Mouse (Mus musculus): Measurements from ENCODE around the gene Baz2b.

Gene Baz2b

GRCm38 (mm10) chr2:59993190-59993535, 216.5 kb downstream of the Baz2b start:
- DNase-seq: no peak

- peak; percentile 16 to 38 for DNase-seq
These were observed 217.0 kb downstream of the Baz2b start for GRCm38 (mm10) chr2:59992488-59993189.

GRCm38 (mm10) chr2:59991775-59992174, 217.9 kb downstream of the Baz2b start:
- no peak for DNase-seq

- DNase-seq: no peak
These were observed 222.1 kb downstream of the Baz2b start for GRCm38 (mm10) chr2:59987521-59987920.

- no peak for DNase-seq
These were observed 230.0 kb downstream of the Baz2b start for GRCm38 (mm10) chr2:59979488-59980220.

- no peak for DNase-seq
These were observed 233.0 kb downstream of the Baz2b start for GRCm38 (mm10) chr2:59976680-59977079.

GRCm38 (mm10) chr2:59975772-59976171, 233.9 kb downstream of the Baz2b start:
- no peak for DNase-seq

GRCm38 (mm10) chr2:59973962-59974361, 235.7 kb downstream of the Baz2b start:
- DNase-seq: no peak

GRCm38 (mm10) chr2:59973104-59973641, 236.5 kb downstream of the Baz2b start:
- DNase-seq: no peak

GRCm38 (mm10) chr2:59970511-59970910, 239.1 kb downstream of the Baz2b start:
- DNase-seq: no peak

- DNase-seq: no peak
These were observed 240.5 kb downstream of the Baz2b start for GRCm38 (mm10) chr2:59969099-59969498.

GRCm38 (mm10) chr2:59968593-59968992, 241.0 kb downstream of the Baz2b start:
- DNase-seq: no peak

- DNase-seq: no peak
These were observed 243.2 kb downstream of the Baz2b start for GRCm38 (mm10) chr2:59966454-59966853.

- DNase-seq: no peak
These were observed 246.6 kb downstream of the Baz2b start for GRCm38 (mm10) chr2:59963011-59963410.

- no peak for DNase-seq
These were observed 247.1 kb downstream of the Baz2b start for GRCm38 (mm10) chr2:59962579-59962978.

- DNase-seq: no peak
These were observed 249.2 kb downstream of the Baz2b start for GRCm38 (mm10) chr2:59960495-59960772.

GRCm38 (mm10) chr2:59959668-59960494, 249.8 kb downstream of the Baz2b start:
- DNase-seq: no peak

- peak in 1 of 2 experiments; percentile 26 for DNase-seq
These were observed 251.1 kb downstream of the Baz2b start for GRCm38 (mm10) chr2:59958543-59958942.

GRCm38 (mm10) chr2:59955916-59956315, 253.7 kb downstream of the Baz2b start:
- no peak for DNase-seq

GRCm38 (mm10) chr2:59954791-59955190, 254.8 kb downstream of the Baz2b start:
- no peak for DNase-seq

GRCm38 (mm10) chr2:59952286-59953014, 257.2 kb downstream of the Baz2b start:
- no peak for DNase-seq

GRCm38 (mm10) chr2:59951706-59952105, 257.9 kb downstream of the Baz2b start:
- no peak for DNase-seq

GRCm38 (mm10) chr2:59951127-59951526, 258.5 kb downstream of the Baz2b start:
- DNase-seq: no peak

All from lung, postnatal 4 days (tissue).